Mouse (Mus musculus) neural tube, embryonic 10.5 days (tissue): ENCODE results near the gene Kat6b.
"Not testable (repeated sequence)": the region's sequence is repeated elsewhere in the genome, so short reads cannot be mapped to it uniquely, and the experiment has no call there.

ENCODE experiments used
- DNase-seq: peaks from one replicate; pipeline ENCODE4 v3.0.0-alpha.2; 2017; ENCODE audit warnings: low spot score; ENCODE audit errors: extremely low spot score

Gene Kat6b

DNA sequence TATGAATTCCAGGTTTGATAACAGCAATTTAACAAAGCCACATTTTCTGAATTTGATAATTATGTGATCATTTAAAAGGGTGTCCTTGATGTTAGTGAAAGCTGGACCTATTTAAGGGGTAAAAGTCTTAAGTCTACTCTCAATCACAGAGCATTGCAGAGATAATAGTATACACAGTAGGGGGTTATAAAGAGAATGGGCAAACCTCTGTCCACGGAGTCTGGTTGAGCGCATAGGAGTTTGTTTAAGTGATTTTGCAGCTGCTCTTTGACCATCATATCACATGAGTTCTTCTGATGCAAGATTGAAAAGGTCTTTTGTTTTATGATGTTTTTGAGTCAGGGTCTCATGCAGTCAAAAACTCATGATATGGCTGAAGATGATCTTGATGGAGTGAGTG, 3.0 kb downstream of the Kat6b start:
- no peak for DNase-seq

GRCm38 (mm10) chr14:21484693-21485092, 3.5 kb downstream of the Kat6b start:
- no peak for DNase-seq

GRCm38 (mm10) chr14:21485961-21486520, 4.8 kb downstream of the Kat6b start:
- no peak for DNase-seq

GRCm38 (mm10) chr14:21487135-21487534, 5.9 kb downstream of the Kat6b start:
- DNase-seq = not testable (repeated sequence)

DNA sequence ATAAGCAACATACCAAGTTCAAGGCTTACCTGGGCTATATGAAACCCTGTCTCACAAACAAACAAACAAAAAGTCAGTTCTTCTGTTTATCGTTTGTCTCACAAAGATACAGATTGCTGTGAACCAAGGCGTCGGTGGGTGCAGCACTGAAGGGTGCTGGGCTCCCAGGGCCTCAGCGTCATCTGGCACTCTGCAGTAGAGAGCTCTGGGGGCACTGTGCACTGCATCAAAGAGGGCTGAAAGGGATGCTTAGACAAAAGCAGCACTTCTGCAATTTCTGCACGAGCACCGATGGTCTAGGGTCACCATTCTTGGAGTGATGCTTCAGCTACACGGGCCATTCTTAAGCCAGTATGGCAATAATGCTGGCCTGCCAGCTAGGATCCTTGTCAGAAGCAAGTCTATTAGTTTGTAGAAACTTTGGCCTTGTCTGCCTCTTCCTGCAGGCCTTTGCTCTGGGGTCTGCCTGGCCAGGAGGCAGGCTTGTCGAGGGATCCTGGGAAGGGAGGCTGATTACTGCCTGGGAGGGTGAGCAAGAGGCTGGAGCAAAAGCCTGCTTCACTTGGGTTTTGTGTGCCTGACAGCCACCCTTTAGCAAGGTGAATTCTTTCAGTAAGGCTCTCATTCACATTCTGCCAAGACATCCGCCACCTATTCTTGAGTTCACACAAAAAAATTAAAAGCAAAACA, 7.3 kb downstream of the Kat6b start:
- DNase-seq = not testable (repeated sequence)

GRCm38 (mm10) chr14:21489116-21489485, 7.9 kb downstream of the Kat6b start:
- no peak for DNase-seq

GRCm38 (mm10) chr14:21490141-21490540, 8.9 kb downstream of the Kat6b start:
- no peak for DNase-seq

GRCm38 (mm10) chr14:21498361-21498996, 17.2 kb downstream of the Kat6b start:
- peak; percentile 20 for DNase-seq

DNA sequence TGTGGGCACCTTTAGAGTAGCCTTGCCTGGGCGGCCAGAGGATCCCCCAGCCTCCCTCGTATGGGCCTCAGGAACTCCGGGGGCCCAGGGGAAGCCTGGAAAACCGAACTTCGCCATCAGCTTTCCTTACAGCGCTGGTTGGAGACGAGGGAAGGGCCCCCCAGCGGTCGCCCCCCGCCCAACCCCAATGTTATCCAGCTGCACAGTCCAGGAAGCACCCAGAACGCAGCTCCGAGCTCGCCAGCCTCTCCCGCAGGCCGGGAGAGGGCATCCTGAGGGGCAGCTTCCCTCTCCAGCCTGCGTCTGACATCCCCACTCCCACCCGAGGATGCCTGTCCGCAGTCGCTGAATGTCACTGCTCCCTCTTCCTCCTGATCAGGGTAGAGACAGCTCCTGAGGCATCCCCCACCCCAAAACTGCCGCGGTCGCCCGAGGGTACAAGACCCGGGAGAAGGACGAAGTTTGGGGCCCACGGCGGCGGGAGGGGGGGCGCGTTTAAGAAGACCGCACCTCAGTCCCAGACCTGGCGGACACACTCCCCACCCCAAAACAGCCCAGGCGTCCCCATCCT, 17.9 kb downstream of the Kat6b start:
- peak; percentile 79 for DNase-seq

- peak; percentile 89 for DNase-seq
These were observed 18.5 kb downstream of the Kat6b start for GRCm38 (mm10) chr14:21499631-21500153.

DNA sequence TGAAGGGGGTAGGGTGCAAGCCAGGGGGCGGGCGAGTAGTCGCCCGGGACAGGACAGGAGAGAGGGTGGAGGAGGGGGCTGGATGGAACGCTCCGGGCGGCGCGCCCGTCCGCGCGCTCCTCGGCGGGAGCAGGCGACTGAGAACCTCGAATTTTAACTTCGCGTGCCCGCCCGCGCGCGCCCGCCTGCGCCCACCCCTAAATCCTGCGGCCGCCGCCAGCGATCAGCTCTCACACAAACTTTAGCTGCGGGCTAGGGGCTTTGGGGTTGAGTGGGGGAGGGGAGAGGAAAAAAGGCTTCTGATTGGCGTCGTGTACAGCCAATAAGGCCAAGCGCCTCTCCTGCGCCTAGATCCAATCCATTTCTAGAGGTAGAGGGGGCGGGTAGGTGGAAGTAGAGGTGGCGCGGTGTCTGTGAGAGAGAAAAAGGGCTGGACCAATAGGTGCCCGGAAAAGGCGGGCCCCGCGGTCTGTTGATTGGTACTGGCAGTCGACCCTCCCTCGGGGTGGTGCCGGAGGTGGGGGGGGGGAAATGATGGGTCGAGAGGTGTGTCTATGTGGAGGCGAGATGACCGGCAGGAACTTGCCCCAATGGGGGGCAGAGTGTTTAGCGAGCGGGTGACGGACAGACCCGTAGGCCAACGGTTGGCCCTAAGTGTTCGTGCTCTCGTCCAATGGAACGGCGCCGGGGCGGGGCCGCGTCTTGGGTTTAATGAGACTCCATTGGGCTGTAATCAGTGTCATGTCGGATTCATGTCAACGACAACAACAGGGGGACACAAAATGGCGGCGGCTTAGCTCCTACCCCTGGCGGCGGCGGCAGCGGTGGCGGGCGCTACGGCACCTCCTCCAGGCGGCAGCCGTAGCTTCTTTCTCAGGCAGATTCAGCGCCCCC, 19.2 kb downstream of the Kat6b start:
- peak; percentile 99 for DNase-seq

- peak; percentile 94 for DNase-seq
These were observed 19.9 kb downstream of the Kat6b start for GRCm38 (mm10) chr14:21501048-21501657.

GRCm38 (mm10) chr14:21505036-21505435, 23.8 kb downstream of the Kat6b start:
- no peak for DNase-seq

DNA sequence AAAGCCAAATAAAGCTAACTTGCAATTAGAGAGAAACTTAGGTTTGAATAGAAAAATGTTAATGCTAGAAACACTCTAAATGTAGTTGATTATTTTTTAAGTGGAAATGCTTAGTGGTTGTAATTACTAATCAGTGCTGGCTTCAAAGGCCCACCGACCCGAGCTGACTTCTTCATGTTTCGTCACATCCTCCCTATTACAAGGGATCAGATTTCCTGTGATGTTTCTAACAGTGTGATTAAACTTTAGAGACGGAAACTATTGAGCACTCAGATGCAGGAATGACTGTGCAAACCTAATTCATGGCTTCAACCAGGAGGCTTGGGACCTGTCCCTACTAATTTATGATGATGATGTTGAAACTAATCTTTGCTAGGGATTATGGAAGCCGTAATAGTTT, 25.8 kb downstream of the Kat6b start:
- no peak for DNase-seq

DNA sequence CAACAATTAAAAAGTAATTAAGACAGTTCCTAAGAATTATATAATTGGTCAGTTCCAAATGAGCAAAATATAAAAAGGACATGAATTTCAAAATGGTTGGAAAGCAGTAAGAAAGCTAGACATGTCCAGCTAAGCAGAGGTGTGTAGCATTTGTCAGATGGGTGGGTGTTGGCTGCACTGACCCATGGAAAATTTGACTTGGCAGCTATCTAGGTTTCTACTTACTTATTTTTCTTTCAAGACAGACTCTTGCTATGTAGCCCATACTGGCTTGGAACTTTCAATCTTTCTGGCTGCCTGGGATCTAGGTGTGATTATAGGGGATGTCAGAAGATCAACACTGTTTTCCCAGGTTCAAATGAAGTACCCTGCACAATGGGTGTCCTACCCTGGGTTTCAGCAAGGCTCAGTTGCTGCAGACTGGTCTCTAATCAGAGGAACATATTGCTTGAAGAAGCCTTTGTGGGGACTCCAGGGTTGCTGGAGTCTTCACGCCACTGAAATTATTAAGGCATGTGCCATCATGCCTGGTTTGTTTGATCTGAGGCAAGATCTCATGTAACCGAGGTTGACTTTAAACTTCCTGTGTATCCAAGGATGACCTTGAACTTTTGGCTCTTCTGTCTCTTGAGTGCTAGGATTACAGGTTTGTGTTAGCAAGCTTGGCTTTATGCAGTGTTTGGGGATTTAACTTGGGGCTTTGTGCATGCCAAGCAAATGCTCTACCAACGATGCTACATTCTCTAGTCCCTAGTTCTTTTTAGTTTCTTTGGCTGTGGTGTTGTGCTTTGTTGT, 28.1 kb downstream of the Kat6b start:
- no peak for DNase-seq

DNA sequence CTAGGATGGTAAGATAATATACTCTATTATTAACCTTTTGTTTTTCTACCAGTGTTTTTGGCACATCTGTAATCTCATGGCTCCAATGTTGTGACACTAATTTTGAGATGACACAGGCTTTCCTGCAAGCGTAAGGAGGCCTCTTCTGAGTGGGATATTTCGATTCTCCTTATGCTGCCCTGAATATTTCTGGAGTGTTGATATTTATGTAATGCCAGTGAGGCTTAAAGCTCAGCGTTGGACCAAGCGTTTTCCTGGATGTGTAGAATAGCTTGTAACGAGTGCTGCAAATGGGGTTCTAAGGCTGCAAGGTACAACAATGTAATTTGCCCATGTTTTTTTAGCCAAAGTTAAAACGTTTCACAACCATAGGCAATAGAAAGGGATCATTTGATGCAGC, 30.2 kb downstream of the Kat6b start:
- no peak for DNase-seq

- DNase-seq = no peak
These were observed 34.3 kb downstream of the Kat6b start for GRCm38 (mm10) chr14:21515505-21515904.

DNA sequence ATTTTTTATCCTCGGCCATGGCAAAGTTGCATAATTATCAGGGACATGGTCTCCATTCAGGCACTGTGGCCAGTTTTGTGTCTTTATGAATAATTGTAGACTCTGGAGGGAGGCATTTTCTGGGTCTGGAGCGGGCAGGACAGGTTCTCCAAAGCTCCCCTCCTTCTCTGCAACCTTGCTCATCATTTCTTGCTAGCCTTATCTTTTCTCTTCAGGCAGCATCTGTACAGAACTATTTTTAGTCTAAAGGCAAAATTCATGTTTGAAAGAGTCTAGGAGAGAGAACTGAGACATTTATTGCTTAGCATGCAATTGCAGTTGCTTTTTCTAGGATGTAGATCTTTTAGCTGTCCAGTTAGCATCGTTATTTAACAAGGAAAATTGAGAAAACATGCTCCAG, 38.1 kb downstream of the Kat6b start:
- DNase-seq = no peak

DNA sequence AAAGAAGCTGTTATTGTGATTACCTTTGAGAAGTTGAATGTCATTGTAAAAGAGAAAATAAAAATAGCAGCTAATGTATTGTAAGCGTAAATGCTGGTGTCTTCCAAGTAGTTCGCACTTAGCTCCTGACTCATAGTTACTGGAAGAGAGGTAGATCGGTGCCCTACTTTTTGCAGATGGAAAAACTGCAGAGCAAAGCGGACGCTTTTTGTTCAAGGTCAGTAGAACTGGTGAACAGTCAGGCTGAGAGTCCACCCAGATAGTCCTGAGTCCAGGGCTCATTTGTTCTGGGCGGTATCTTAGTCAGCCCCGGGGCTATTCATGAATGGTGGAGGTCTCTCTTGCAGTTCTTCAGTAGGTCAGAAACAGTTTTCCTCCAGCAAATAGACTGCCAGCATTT, 39.3 kb downstream of the Kat6b start:
- DNase-seq = no peak

GRCm38 (mm10) chr14:21521496-21521895, 40.3 kb downstream of the Kat6b start:
- not testable (repeated sequence) for DNase-seq
